Mouse (Mus musculus): ENCODE measurements around the gene Cdk4. TPM values are rescaled to one million over a fixed set of nuclear protein-coding genes. Genes with fewer than 3 reads are reported as not detected.

Cdk4 gene
- polyA plus RNA-seq, 1 experiment from 2014 or later: 1,992 TPM

- H3K9me3 ChIP-seq: no peaks in the 10 kb centered on the region
- no peak overlapping the region for H3K4me3 ChIP-seq
- no peak overlapping the region for H3K27ac ChIP-seq
- WGBS: 74% methylated on average over 3 of the region's 3 CpGs
- ATAC-seq (ENCODE audit: insufficient number of reproducible peaks, insufficient read depth, low FRiP score, low TSS enrichment, low read depth): no peak
- H3K4me2 ChIP-seq: no peak overlapping the region
- H3K9ac ChIP-seq: no peak overlapping the region
- H3K27me3 ChIP-seq: no peaks in the 10 kb centered on the region
- peaks cover 29% of the 10 kb centered on the region for H3K36me3 ChIP-seq
- H3K4me1 ChIP-seq: no peaks in the 10 kb centered on the region
These were observed 44.9 kb downstream of the Cdk4 start for GRCm38 (mm10) chr10:127108262-127108583.

GRCm38 (mm10) chr10:127111001-127111887 is 47.9 kb downstream of the Cdk4 start:
- Histone ChIP-seq H3K27me3 (no peaks in the 10 kb centered on the region), H3K36me3 (peaks cover 32% of the 10 kb centered on the region), H3K9me3 (no peaks in the 10 kb centered on the region), H3K27ac (no peak overlapping the region), H3K4me2 (no peak overlapping the region), H3K9ac (no peak overlapping the region), H3K4me1 (no peaks in the 10 kb centered on the region), H3K4me3 (no peak overlapping the region)
- no peak for ATAC-seq (ENCODE audit: insufficient number of reproducible peaks, insufficient read depth, low FRiP score, low TSS enrichment, low read depth)
- 89% methylated on average over 15 of the region's 15 CpGs for WGBS

- ATAC-seq (ENCODE audit: insufficient number of reproducible peaks, insufficient read depth, low FRiP score, low TSS enrichment, low read depth): no peak
- Histone ChIP-seq H3K4me1 (no peaks in the 10 kb centered on the region), H3K27ac (no peak overlapping the region), H3K27me3 (no peaks in the 10 kb centered on the region), H3K9ac (no peak overlapping the region), H3K4me2 (no peak overlapping the region), H3K36me3 (peaks cover 52% of the 10 kb centered on the region), H3K9me3 (no peaks in the 10 kb centered on the region), H3K4me3 (no peak overlapping the region)
- 93% methylated on average over 11 of the region's 11 CpGs for WGBS
These were observed 51.1 kb downstream of the Cdk4 start for GRCm38 (mm10) chr10:127114408-127114807.

GRCm38 (mm10) chr10:127115068-127115467 is 51.7 kb downstream of the Cdk4 start:
- Histone ChIP-seq H3K27me3 (no peaks in the 10 kb centered on the region), H3K36me3 (peaks cover 54% of the 10 kb centered on the region), H3K4me2 (no peak overlapping the region), H3K9ac (no peak overlapping the region), H3K27ac (no peak overlapping the region), H3K9me3 (no peaks in the 10 kb centered on the region), H3K4me1 (peaks cover 4% of the 10 kb centered on the region; the same call in 1 of the 2 replicates), H3K4me3 (no peak overlapping the region)
- no peak for ATAC-seq (ENCODE audit: insufficient number of reproducible peaks, insufficient read depth, low FRiP score, low TSS enrichment, low read depth)
- 90% methylated on average over 2 of the region's 2 CpGs for WGBS

Other genes starting within 250 kb of the Cdk4 start
- gene Atp23, start 162.2 kb upstream of the Cdk4 start, polyA plus RNA-seq (2015; fragmentation: Nextera tagmentation; extraction: Ambion mirVana): 19.7 and 19.9 TPM in 2 replicates
- 84.8 and 87.4 TPM in 2 replicates for gene Ctdsp2, start 84.8 kb upstream of the Cdk4 start, polyA plus RNA-seq (2015; fragmentation: Nextera tagmentation; extraction: Ambion mirVana)
- gene Avil, start 62.8 kb upstream of the Cdk4 start, polyA plus RNA-seq (2015; fragmentation: Nextera tagmentation; extraction: Ambion mirVana): 0.58 and 0.97 TPM in 2 replicates
- gene Tsfm, start 32.7 kb upstream of the Cdk4 start, polyA plus RNA-seq (2015; fragmentation: Nextera tagmentation; extraction: Ambion mirVana): 78.2 and 84.5 TPM in 2 replicates
- gene Mettl1, start 22.1 kb upstream of the Cdk4 start, polyA plus RNA-seq (2015; fragmentation: Nextera tagmentation; extraction: Ambion mirVana): 55.2 and 61.2 TPM in 2 replicates
- 0.62 and 0.81 TPM in 2 replicates for gene Eef1akmt3, start 22.0 kb upstream of the Cdk4 start, polyA plus RNA-seq (2015; fragmentation: Nextera tagmentation; extraction: Ambion mirVana)
- 0.08 and 0.11 TPM in 2 replicates for gene Cyp27b1, start 15.3 kb upstream of the Cdk4 start, polyA plus RNA-seq (2015; fragmentation: Nextera tagmentation; extraction: Ambion mirVana)
- 1.5 and 1.6 TPM in 2 replicates for gene March9, start 3.4 kb upstream of the Cdk4 start, polyA plus RNA-seq (2015; fragmentation: Nextera tagmentation; extraction: Ambion mirVana)
- 176 and 179 TPM in 2 replicates for gene Tspan31, start 6.7 kb downstream of the Cdk4 start, polyA plus RNA-seq (2015; fragmentation: Nextera tagmentation; extraction: Ambion mirVana)
- 0.18 and 0.34 TPM in 2 replicates for gene Agap2, start 11.8 kb downstream of the Cdk4 start, polyA plus RNA-seq (2015; fragmentation: Nextera tagmentation; extraction: Ambion mirVana)
- gene Os9, start 57.6 kb downstream of the Cdk4 start, polyA plus RNA-seq (2015; fragmentation: Nextera tagmentation; extraction: Ambion mirVana): 76.5 and 87.7 TPM in 2 replicates
- 8.9 and 9.0 TPM in 2 replicates for gene B4galnt1, start 101.7 kb downstream of the Cdk4 start, polyA plus RNA-seq (2015; fragmentation: Nextera tagmentation; extraction: Ambion mirVana)
- 1.3 and 2.0 TPM in 2 replicates for gene Slc26a10, start 117.1 kb downstream of the Cdk4 start, polyA plus RNA-seq (2015; fragmentation: Nextera tagmentation; extraction: Ambion mirVana)
- 117 and 130 TPM in 2 replicates for gene Arhgef25, start 126.5 kb downstream of the Cdk4 start, polyA plus RNA-seq (2015; fragmentation: Nextera tagmentation; extraction: Ambion mirVana)
- 161 and 165 TPM in 2 replicates for gene Dtx3, start 132.2 kb downstream of the Cdk4 start, polyA plus RNA-seq (2015; fragmentation: Nextera tagmentation; extraction: Ambion mirVana)
- gene Pip4k2c, start 148.1 kb downstream of the Cdk4 start, polyA plus RNA-seq (2015; fragmentation: Nextera tagmentation; extraction: Ambion mirVana): 28.1 and 30.8 TPM in 2 replicates
- 6.7 and 8.1 TPM in 2 replicates for gene Kif5a, start 199.8 kb downstream of the Cdk4 start, polyA plus RNA-seq (2015; fragmentation: Nextera tagmentation; extraction: Ambion mirVana)
- gene Dctn2, start 202.8 kb downstream of the Cdk4 start, polyA plus RNA-seq (2015; fragmentation: Nextera tagmentation; extraction: Ambion mirVana): 187 and 199 TPM in 2 replicates
- gene Mbd6, start 225.5 kb downstream of the Cdk4 start, polyA plus RNA-seq (2015; fragmentation: Nextera tagmentation; extraction: Ambion mirVana): 14.9 and 19.2 TPM in 2 replicates
- 113 and 128 TPM in 2 replicates for gene Mars, start 248.3 kb downstream of the Cdk4 start, polyA plus RNA-seq (2015; fragmentation: Nextera tagmentation; extraction: Ambion mirVana)